Mouse (Mus musculus): ENCODE data around the gene Hephl1. TPM values are rescaled to one million over a fixed set of nuclear protein-coding genes. Genes with fewer than 3 reads are reported as not detected.
A peak's percentile ranks its signal among the peaks of the same experiment; 100 is the strongest.
"Not testable (repeated sequence)": the region's sequence is repeated elsewhere in the genome, so short reads cannot be mapped to it uniquely, and the experiment has no call there.

Gene Hephl1
- not detected for total RNA-seq (2021)
- long read RNA-seq: 0 reads

GRCm38 (mm10) chr9:15112008-15112407, at the start of gene Hephl1:
Gene Hephl1 (minus strand): TSS chr9:15112108.
- DNase-seq (ENCODE audit: low spot score in 2 of 2): no peak

- DNase-seq (ENCODE audit: low spot score in 2 of 2): no peak
Observed at GRCm38 (mm10) chr9:15149246-15149926, 37.5 kb upstream of the Hephl1 start.

- no peak for DNase-seq (ENCODE audit: low spot score in 2 of 2)
Observed at GRCm38 (mm10) chr9:15140546-15140945, 28.6 kb upstream of the Hephl1 start.

- DNase-seq (ENCODE audit: low spot score in 2 of 2): no peak
Observed at GRCm38 (mm10) chr9:15125897-15126296, 14.0 kb upstream of the Hephl1 start.

- no peak for DNase-seq (ENCODE audit: low spot score in 2 of 2)
Observed at GRCm38 (mm10) chr9:15122431-15122830, 10.5 kb upstream of the Hephl1 start.

GRCm38 (mm10) chr9:15120841-15121358, 9.0 kb upstream of the Hephl1 start:
- no peak for DNase-seq (ENCODE audit: low spot score in 2 of 2)

- no peak for DNase-seq (ENCODE audit: low spot score in 2 of 2)
Observed at GRCm38 (mm10) chr9:15120209-15120608, 8.3 kb upstream of the Hephl1 start.

GRCm38 (mm10) chr9:15119515-15119914, 7.6 kb upstream of the Hephl1 start:
- DNase-seq (ENCODE audit: low spot score in 2 of 2): no peak

GRCm38 (mm10) chr9:15116165-15116564, 4.3 kb upstream of the Hephl1 start:
- no peak for DNase-seq (ENCODE audit: low spot score in 2 of 2)

- no peak for DNase-seq (ENCODE audit: low spot score in 2 of 2)
Observed at GRCm38 (mm10) chr9:15114102-15114501, 2.2 kb upstream of the Hephl1 start.

GRCm38 (mm10) chr9:15108101-15108500, 3.8 kb downstream of the Hephl1 start:
- DNase-seq (ENCODE audit: low spot score in 2 of 2): no peak

GRCm38 (mm10) chr9:15105136-15105535, 6.8 kb downstream of the Hephl1 start:
- no peak for DNase-seq (ENCODE audit: low spot score in 2 of 2)

- no peak for DNase-seq (ENCODE audit: low spot score in 2 of 2)
Observed at GRCm38 (mm10) chr9:15103579-15104300, 8.2 kb downstream of the Hephl1 start.

GRCm38 (mm10) chr9:15101531-15102161, 10.3 kb downstream of the Hephl1 start:
- no peak for DNase-seq (ENCODE audit: low spot score in 2 of 2)

GRCm38 (mm10) chr9:15098421-15098820, 13.5 kb downstream of the Hephl1 start:
- not testable (repeated sequence) for DNase-seq (ENCODE audit: low spot score in 2 of 2)

GRCm38 (mm10) chr9:15097172-15097571, 14.7 kb downstream of the Hephl1 start:
- DNase-seq (ENCODE audit: low spot score in 2 of 2): no peak

GRCm38 (mm10) chr9:15096161-15096560, 15.7 kb downstream of the Hephl1 start:
- DNase-seq (ENCODE audit: low spot score in 2 of 2): no peak

GRCm38 (mm10) chr9:15095206-15095605, 16.7 kb downstream of the Hephl1 start:
- DNase-seq (ENCODE audit: low spot score in 2 of 2): no peak

GRCm38 (mm10) chr9:15068686-15069295, 43.1 kb downstream of the Hephl1 start:
- DNase-seq (ENCODE audit: low spot score in 2 of 2): peak in 1 of 2 experiments; percentile 26

- DNase-seq (ENCODE audit: low spot score in 2 of 2): peak in 1 of 2 experiments; percentile 3
Observed at GRCm38 (mm10) chr9:15067995-15068685, 43.8 kb downstream of the Hephl1 start.

GRCm38 (mm10) chr9:15064176-15064575, 47.7 kb downstream of the Hephl1 start:
- no peak for DNase-seq (ENCODE audit: low spot score in 2 of 2)

Data from layer of hippocampus, adult 18-20 months (tissue).